Mouse (Mus musculus): ENCODE results near the gene Agap1. TPM values are rescaled to one million over a fixed set of nuclear protein-coding genes. Genes with fewer than 3 reads are reported as not detected.

Gene Agap1
- total RNA-seq, 2 experiments from 2014 or later, result 18.9 to 20.6 TPM

- no peak for DNase-seq (ENCODE audit: low spot score)
Observed at GRCm38 (mm10) chr1:89930551-89930950, 475.9 kb downstream of the Agap1 start.

- no peak for DNase-seq (ENCODE audit: low spot score)
Observed at GRCm38 (mm10) chr1:89931120-89931519, 476.5 kb downstream of the Agap1 start, which contains the start of gene Gbx2. Gbx2 (minus strand) TSS chr1:89931179.

GRCm38 (mm10) chr1:89932021-89932423 lies 477.4 kb downstream of the Agap1 start:
- DNase-seq (ENCODE audit: low spot score), result no peak

- no peak for DNase-seq (ENCODE audit: low spot score)
Observed at GRCm38 (mm10) chr1:89932616-89933015, 478.0 kb downstream of the Agap1 start.

- no peak for DNase-seq (ENCODE audit: low spot score)
Observed at GRCm38 (mm10) chr1:89933028-89933427, 478.4 kb downstream of the Agap1 start.

GRCm38 (mm10) chr1:89933786-89934185 lies 479.2 kb downstream of the Agap1 start:
- DNase-seq (ENCODE audit: low spot score), result no peak

GRCm38 (mm10) chr1:89934316-89935260 lies 480.0 kb downstream of the Agap1 start:
- DNase-seq (ENCODE audit: low spot score), result no peak

- DNase-seq (ENCODE audit: low spot score), result no peak
Observed at GRCm38 (mm10) chr1:89935493-89936348, 481.1 kb downstream of the Agap1 start.

- DNase-seq (ENCODE audit: low spot score), result no peak
Observed at GRCm38 (mm10) chr1:89938884-89939595, 484.4 kb downstream of the Agap1 start.

GRCm38 (mm10) chr1:89939596-89939960 lies 485.0 kb downstream of the Agap1 start:
- DNase-seq (ENCODE audit: low spot score), result no peak

GRCm38 (mm10) chr1:89939981-89940726 lies 485.5 kb downstream of the Agap1 start:
- DNase-seq (ENCODE audit: low spot score), result peak; percentile 69

GRCm38 (mm10) chr1:89940961-89941524 lies 486.4 kb downstream of the Agap1 start:
- DNase-seq (ENCODE audit: low spot score), result no peak

- no peak for DNase-seq (ENCODE audit: low spot score)
Observed at GRCm38 (mm10) chr1:89941701-89942381, 487.2 kb downstream of the Agap1 start.

GRCm38 (mm10) chr1:89942395-89942976 lies 487.9 kb downstream of the Agap1 start:
- DNase-seq (ENCODE audit: low spot score), result no peak

- DNase-seq (ENCODE audit: low spot score), result peak; percentile 84
Observed at GRCm38 (mm10) chr1:89943202-89943601, 488.6 kb downstream of the Agap1 start.

All from gastrocnemius, adult 18-20 months (tissue).